Mouse (Mus musculus) thymus, postnatal 36 days (tissue): ENCODE results near the gene Arf3.

Source experiments
- DNase-seq, 2 experiments: peaks; one replicate each; pipeline ENCODE4 v3.0.0; 2022; ENCODE audit warnings: mixed read lengths in 2 of 2

Gene Arf3

DNA sequence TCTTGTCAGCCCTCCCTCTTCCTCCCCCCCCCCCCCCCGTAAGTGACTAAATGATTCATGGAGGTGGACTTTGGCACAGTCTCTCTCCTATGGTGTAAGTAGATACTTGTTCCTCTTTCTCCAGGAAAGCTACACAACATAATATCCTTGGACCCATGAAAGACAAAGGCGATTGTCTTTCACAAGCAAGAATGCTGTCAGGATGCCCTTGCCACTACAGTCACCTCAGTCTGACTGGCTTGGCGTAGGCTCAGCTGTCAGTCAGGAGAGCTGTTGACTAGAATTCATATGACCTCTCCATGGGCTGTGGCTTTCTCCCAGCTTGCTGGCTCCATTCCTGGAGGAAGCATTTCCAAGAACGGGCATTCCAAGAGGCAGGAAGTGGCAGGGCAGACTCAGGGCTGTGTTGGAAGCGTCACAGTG is 48.8 kb downstream of the Arf3 start:
- no peak for DNase-seq

DNA sequence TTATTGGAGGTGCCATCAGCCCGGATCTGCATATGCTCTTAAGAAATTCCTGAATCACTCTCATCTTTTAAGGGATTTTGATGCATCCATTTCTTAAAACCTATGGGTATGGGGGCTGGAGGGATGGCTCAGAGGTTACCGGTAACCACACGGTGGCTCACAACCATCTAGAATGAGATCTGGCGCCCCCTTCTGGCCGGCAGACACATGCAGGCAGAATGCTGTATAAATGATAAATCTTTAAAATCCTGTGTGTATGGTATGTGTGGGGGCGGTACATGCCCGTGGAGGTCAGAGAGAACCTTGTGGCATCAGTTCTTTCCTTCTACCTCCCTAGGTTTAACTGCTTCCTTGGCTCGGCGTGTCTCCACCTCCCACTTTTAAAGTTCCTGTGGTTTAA is 52.6 kb downstream of the Arf3 start:
- DNase-seq: peak; percentile 71 to 77

DNA sequence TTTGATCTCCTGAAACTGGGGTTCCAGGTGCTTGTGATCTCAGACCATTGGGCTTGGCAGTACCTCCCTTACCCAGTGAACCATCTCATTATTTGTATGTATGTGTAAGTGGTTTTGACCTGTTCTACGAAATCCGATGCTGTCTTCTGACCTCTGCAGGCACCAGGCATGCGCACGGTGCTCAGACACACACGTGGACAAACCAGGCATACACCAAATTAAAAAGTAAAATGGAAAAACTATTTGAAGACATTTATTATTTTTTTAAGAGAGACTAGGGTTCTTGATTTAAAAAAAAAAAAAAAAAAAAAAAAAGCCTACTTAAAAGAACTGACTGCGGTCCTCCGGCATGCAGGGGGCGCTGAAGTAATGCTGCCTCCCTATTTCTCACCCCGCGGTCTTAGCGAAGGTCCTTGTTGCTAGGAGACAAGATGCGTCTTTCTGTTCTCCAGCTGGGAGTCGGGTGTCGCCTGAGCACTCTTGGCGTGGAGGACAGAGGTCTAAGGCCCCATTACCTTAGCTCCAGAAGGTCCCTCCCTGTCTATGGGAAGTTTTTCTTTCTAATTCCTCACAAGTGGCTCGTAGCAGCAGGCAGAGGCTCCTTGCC is 55.1 kb downstream of the Arf3 start, which contains the start of gene Ccdc65:
Ccdc65 (plus strand) TSS at position 442 of the 607 bp plus-strand sequence.
- peak; percentile 62 to 65 for DNase-seq

DNA sequence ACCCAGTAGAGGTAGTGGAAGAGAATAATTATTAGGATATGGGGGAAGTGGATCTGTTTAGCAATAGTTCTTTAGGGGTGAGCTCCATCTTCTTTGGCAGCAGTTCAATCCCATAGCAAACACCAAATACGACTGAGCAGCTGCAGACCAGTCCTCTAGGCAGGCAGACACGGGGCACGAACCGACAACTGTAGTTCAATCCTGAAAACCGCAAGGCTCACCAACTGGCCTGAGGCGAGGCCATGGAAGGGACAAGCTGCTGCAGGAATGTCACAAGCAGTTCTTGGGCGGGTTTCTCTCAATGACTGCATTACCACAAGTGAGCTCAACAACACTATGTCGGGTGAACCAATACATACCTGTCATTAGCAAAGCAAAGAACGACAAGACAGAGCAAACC is 58.7 kb downstream of the Arf3 start:
- no peak for DNase-seq

DNA sequence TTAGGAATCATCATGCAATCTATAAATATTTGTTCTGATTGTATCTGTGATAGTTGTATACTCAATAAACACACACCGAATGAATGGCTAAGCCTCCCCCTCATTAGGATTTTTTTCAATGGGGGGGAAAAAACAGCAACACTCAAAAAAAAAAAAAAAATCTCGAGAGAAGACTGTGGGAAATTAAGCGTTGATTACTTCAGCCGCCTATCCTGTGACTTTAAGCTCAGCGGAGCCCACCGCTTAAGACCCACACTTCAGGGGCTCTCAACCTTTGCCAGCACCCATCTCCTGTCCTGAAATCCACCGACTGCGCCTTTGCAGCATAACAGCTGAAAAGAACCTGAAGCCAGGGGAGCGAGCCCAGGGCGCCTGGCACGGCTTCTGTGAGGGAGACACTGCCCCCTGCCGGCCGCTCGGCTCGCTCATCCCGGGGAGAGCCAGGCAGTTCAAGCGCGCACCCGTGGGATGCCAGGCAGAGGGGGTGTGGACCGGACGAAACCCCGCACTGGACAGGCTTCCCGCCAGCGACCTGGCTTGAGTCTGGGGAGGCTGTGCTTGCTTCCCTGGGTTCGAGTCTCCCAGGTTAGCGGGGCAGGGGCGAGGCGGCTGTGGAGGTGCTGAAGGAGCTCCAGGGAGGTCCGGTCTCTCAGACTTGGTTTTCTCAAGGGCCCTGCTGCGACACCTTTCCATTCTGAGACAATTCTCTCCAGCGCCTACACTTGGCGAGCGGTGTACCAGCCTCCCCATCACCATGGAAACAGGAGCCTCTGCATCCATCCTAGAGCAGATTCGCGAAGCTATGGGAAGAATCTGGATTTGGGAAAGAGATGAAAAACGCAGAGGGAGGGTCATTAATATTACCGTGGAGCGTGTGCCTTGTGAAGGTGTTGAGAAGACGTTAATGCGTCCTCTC is 63.6 kb downstream of the Arf3 start:
- DNase-seq: peak; percentile 80 to 85

DNA sequence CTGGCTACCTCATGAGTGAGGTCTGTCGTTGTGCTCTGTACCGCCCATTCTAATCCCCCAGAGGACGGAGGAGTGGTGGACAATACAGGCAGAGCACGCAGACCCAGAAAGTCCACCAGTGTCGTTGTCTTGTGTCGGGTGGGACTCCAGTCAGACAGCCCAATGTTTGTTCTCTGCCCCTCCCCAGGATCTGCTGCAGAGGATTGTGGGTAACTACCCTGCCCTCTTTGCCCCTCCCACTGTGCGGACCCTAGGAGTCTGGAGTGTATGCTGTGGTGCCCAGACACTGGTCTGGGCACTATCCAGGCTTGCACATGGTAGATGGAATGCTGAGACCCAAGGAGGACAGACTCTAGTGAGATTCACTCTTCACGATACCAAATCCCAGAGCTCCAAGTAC is 66.8 kb downstream of the Arf3 start:
- DNase-seq: no peak

DNA sequence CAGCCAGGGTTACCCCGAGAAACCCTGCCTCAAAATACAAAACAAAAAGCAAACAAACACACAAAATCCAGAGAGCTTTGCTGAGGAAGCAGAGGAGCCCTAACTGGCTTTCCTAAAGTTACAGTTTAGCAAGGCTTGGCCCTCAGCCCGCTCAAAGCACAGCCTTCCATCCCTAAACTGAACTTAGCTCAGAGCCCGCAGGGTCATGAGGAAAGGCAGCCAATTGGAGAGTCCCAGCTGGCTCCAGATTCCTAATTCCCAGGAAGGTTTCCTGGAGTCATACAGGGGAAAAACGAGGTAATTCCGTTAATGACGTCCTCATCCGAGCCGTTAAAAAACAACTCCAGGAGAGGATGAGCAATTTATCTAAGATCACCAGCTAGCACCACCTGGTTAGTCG is 67.3 kb downstream of the Arf3 start:
- DNase-seq: no peak

DNA sequence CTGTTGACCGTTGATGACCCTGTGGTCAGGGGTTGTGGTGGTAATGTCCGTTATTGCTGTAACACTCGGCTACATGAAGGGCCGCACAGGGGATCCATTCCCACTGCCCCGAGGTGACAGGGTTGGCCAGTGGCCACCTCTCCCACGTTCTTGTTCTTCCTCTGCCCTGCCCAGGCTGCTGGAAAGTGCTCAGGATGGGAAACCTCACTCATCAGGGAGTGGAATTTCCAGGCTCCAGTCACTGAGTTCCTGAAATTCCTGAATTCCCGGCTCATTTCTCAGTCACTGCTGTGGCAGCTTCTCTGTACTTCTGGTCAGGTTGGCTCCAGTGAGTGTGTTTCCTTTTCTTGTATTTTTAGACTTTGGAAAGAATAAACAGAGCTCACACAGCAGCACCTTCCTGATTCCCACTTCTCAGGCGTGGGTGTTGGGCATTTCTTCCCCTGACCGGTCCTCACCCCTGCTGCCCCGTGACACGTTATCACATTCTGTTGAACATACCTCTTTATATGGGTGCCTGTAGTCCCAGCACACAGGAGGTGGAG is 70.8 kb downstream of the Arf3 start:
- DNase-seq: no peak

DNA sequence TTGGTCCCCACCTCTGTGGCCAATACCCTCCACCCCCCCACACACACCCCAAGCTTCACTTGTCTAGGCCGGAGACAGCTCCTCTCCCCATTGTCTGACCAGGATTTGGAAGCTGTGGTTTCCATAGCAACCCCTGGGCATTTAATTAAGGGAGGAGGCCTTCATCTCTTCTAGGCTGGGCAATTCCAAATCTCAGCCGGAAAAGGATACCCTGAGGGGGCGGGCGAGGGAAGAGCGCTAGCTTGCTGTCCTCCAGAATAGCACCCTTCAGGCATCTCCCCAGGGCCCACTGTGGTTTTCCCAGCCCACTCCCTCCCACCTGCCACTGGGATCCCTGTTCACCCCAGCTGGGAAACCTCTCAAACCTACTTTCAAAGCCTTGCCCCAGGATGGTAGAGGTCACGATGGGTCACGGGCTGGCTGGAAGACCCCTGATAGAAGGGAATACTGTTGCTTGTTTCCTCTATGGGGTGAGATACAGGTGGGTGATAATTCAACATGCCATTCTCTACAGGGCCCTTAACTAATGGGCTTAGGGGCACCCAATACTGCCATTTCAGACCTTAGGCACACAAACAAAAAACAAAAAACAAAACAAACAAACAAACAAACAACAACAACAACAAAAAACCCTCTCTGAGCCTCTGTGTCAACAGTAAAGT is 71.4 kb downstream of the Arf3 start:
- no peak for DNase-seq

DNA sequence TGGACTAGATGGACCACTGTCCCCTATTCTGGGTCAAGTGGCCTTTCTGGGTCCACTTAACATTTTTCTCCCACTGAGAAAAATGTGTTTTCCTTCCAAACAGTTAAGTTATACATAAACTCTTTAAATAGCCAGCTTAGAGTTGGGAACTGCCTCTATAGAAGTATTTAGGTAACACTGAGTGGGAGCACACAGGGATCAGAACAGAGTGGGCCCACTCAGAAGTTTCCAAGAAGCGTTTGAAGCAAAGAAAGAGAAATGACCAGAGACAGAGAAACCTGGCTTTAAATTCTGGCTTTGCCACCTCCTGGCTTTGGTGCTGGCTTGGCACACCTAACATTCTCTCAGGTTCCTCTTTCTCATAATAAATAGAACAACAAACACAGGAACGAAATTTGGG is 73.3 kb downstream of the Arf3 start:
- DNase-seq: no peak
